In the genomic region with DNA sequence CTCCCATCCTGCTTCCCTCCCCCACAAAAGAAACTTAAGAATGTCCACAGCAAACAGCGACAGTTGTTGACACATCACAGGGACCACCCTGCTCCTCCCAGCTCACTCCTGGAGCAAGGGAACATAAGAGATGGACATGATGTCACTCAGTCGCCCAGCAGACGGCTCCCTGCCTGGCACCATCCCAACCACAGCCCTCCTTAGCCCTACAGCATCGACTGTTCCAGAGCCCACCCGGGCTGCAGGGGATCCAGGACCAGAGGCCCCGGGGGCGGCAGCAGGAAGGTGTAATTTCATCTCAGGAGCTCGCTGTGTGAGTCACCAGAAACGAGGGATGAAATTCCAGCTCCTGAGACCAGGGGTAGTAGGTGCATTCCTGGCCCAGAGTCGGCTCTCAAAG, we compare ENCODE assay signal across 8 mouse cellular contexts. TPM values are rescaled to one million over a fixed set of nuclear protein-coding genes. Genes with fewer than 3 reads are reported as not detected.
A peak's percentile ranks its signal among the peaks of the same experiment; 100 is the strongest.
DNase-seq lines count a peak whose midpoint lies in the region; ATAC-seq and TF ChIP-seq lines count a peak whose summit lies in the region.

No protein-coding gene starts in this region.

- intact Hi-C loops in gastrocnemius, postnatal 36 days (cut with DNase I): no loop called here

- no peak overlapping the region for H3K9ac ChIP-seq in lung, embryonic 14.5 days
- no peak overlapping the region for H3K9ac ChIP-seq in embryonic facial prominence, embryonic 12.5 days

- H3K4me1 ChIP-seq in lung, embryonic 14.5 days (ENCODE audit: insufficient read depth): peaks cover 21% of the 10 kb centered on the region
- peaks cover 20% of the 10 kb centered on the region for H3K4me1 ChIP-seq in embryonic facial prominence, embryonic 12.5 days

- no peak overlapping the region for H3K4me3 ChIP-seq in lung, embryonic 14.5 days (ENCODE audit: low read depth, low read length)
- no peak overlapping the region for H3K4me3 ChIP-seq in embryonic facial prominence, embryonic 12.5 days

- H3K36me3 ChIP-seq in lung, embryonic 14.5 days (ENCODE audit: insufficient read depth): peaks cover 9% of the 10 kb centered on the region; the same call in 1 of the 2 replicates
- H3K36me3 ChIP-seq in embryonic facial prominence, embryonic 12.5 days: peaks cover 36% of the 10 kb centered on the region; the same call in 1 of the 2 replicates

- WGBS in lung, embryonic 14.5 days: 10% methylated on average over 10 of the region's 10 CpGs
- 26% methylated on average over 10 of the region's 10 CpGs for WGBS in embryonic facial prominence, embryonic 12.5 days

- peak; percentile 81 for ATAC-seq in lung, embryonic 14.5 days (ENCODE audit: insufficient read depth)
- ATAC-seq in embryonic facial prominence, embryonic 12.5 days (ENCODE audit: insufficient number of reproducible peaks, insufficient read depth, low FRiP score, low TSS enrichment): peak; percentile 67

- DNase-seq in gastrocnemius, postnatal 10 days: peak; percentile 27
- no peak for DNase-seq in gastrocnemius, postnatal 36 days
- DNase-seq in lung, embryonic 14.5 days: peak; percentile 82
- DNase-seq in lung, postnatal 25 days (ENCODE audit: low spot score): no peak
- DNase-seq in mesoderm, embryonic 11.5 days (ENCODE audit: low read depth, low spot score): peak; percentile 63
- DNase-seq in frontal cortex, postnatal 10 days (ENCODE audit: low spot score in 2 of 2): no peak
- DNase-seq in right cerebral cortex, adult 2 months (ENCODE audit: low spot score in 2 of 2): no peak

- H3K27me3 ChIP-seq in lung, embryonic 14.5 days (ENCODE audit: insufficient read depth, low read length): no peaks in the 10 kb centered on the region
- no peaks in the 10 kb centered on the region for H3K27me3 ChIP-seq in embryonic facial prominence, embryonic 12.5 days

- H3K9me3 ChIP-seq in lung, embryonic 14.5 days (ENCODE audit: low read depth, low read length): no peaks in the 10 kb centered on the region; the same call in 1 of the 2 replicates
- no peaks in the 10 kb centered on the region for H3K9me3 ChIP-seq in embryonic facial prominence, embryonic 12.5 days

- peak overlapping the region; percentile 14 for H3K4me2 ChIP-seq in lung, embryonic 14.5 days
- H3K4me2 ChIP-seq in embryonic facial prominence, embryonic 12.5 days (replicated peaks): peak overlapping the region; percentile 12; the same call in 1 of the 2 replicates

- no peak for TF ChIP-seq CTCF in lung, embryonic 14.5 days (IDR thresholded peaks at IDR 0.05; ENCODE audit: low read depth)

- H3K27ac ChIP-seq in lung, embryonic 14.5 days (ENCODE audit: low read depth): peak overlapping the region; percentile 87
- peak overlapping the region; percentile 72 for H3K27ac ChIP-seq in embryonic facial prominence, embryonic 12.5 days

RNA-seq across cellular contexts. Expression of a gene that starts 10.6 kb away (rescaled TPM):
- total RNA-seq in gastrocnemius, postnatal 10 days (2021): 10 to 100 TPM; 19.9 to 29.2 TPM
- total RNA-seq in gastrocnemius, postnatal 36 days (2021): 1 to 10 TPM; 8.2 to 9.2 TPM
- polyA plus RNA-seq in lung, embryonic 14.5 days (2014; fragmentation: Nextera tagmentation; extraction: Ambion mirVana): 82.5 and 85.6 TPM in 2 replicates
- 151 and 153 TPM in 2 replicates for polyA plus RNA-seq in embryonic facial prominence, embryonic 12.5 days (2016; fragmentation: Nextera tagmentation; extraction: Ambion mirVana)

Comparison
In these comparisons a context has a peak if more than half of its experiments do, and no peak if none do; other contexts are left out.
1. DNase-seq: peak in gastrocnemius, postnatal 10 days (single experiment), lung, embryonic 14.5 days (single experiment) and mesoderm, embryonic 11.5 days (single experiment); none in gastrocnemius, postnatal 36 days (0 of 2), lung, postnatal 25 days (single experiment), frontal cortex, postnatal 10 days (0 of 2) and right cerebral cortex, adult 2 months (0 of 2).